Comparison of ENCODE assay signal across 22 mouse cellular contexts in the genomic region with DNA sequence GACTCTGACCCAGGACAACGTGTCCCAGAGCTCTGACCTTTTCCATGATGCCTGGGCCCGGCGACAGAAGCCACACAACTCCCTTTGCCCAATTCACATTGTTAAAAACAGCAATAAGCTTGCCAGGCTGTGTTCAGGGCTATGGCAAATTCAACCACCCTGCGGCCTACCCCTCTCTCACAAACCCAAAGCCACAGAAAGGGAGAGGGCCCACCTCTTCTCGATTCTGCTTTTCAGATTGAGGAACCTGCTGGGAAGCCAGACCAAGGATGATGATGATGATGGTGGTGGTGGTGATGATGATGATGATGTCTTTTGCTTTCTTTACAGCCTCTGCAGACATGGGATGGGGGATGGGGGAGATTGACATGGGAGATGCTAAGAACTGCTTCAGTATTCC. TPM values are rescaled to one million over a fixed set of nuclear protein-coding genes. Genes with fewer than 3 reads are reported as not detected.
A peak's percentile ranks its signal among the peaks of the same experiment; 100 is the strongest.
DNase-seq lines count a peak whose midpoint lies in the region; ATAC-seq lines count a peak whose summit lies in the region.
"Had no signal": no experiment of that assay in that cellular context is flagged by ENCODE, and none has a peak within 500 bp of the region (broad histone marks: within the 10 kb centered on the region; RNA-seq: fewer than 3 reads in every experiment).

No protein-coding gene starts in this region.

- no peaks in the 10 kb centered on the region for H3K36me3 ChIP-seq in forebrain, embryonic 16.5 days (ENCODE audit: control insufficient read depth, insufficient read depth)
- H3K36me3 ChIP-seq: embryonic facial prominence, embryonic 13.5 days; embryonic facial prominence, embryonic 15.5 days; forebrain, embryonic 10.5 days; forebrain, embryonic 12.5 days had no signal

- H3K4me2 ChIP-seq in forebrain, embryonic 16.5 days (ENCODE audit: low read length) = no peak overlapping the region
- H3K4me2 ChIP-seq: embryonic facial prominence, embryonic 13.5 days; embryonic facial prominence, embryonic 15.5 days; forebrain, embryonic 12.5 days had no signal

- peak; percentile 55 for ATAC-seq in granulocyte monocyte progenitor cell, adult 5-6 weeks (replicated peaks; ENCODE audit: poor library complexity, severe bottlenecking)
- peak; percentile 79 for ATAC-seq in megakaryocyte, adult 5-6 weeks (ENCODE audit: poor library complexity, severe bottlenecking)
- peak; percentile 72 for ATAC-seq in monocyte, adult 5-6 weeks (replicated peaks; ENCODE audit: insufficient number of reproducible peaks, low FRiP score, low TSS enrichment, poor library complexity, severe bottlenecking)
- no peak for ATAC-seq in forebrain, embryonic 16.5 days
- ATAC-seq: forebrain, embryonic 14.5 days; forebrain, postnatal 0 days had no signal

- H3K4me1 ChIP-seq in forebrain, embryonic 16.5 days (replicated peaks; ENCODE audit: control insufficient read depth, insufficient read depth, low read length) = peaks cover 11% of the 10 kb centered on the region

- no peak for DNase-seq in kidney, postnatal 4 days
- DNase-seq in frontal cortex, postnatal 14 days (ENCODE audit: low spot score in 2 of 2) = no peak
- DNase-seq: adrenal gland, adult 2 months; adrenal gland, postnatal 10 days; adrenal gland, postnatal 25 days; cerebellum, adult 11 months; cerebellum, adult 18-20 months; cerebellum, adult 8-10 months; cerebellum, postnatal 10 days; cerebellum, postnatal 25 days; embryo, embryonic 11 days; forebrain, postnatal 0 days had no signal

- 97% methylated on average over 5 of the region's 5 CpGs for whole genome bisulfite sequencing in forebrain, embryonic 16.5 days

- H3K27me3 ChIP-seq in forebrain, embryonic 16.5 days (replicated peaks; ENCODE audit: control insufficient read depth, insufficient read depth, low read length) = no peaks in the 10 kb centered on the region
- H3K27me3 ChIP-seq: embryonic facial prominence, embryonic 13.5 days; embryonic facial prominence, embryonic 15.5 days; forebrain, embryonic 12.5 days had no signal

- H3K4me3 ChIP-seq in forebrain, embryonic 16.5 days (replicated peaks; ENCODE audit: low read length) = no peak overlapping the region
- H3K4me3 ChIP-seq: embryonic facial prominence, embryonic 13.5 days; embryonic facial prominence, embryonic 15.5 days; erythroblast, embryonic 14.5 days; forebrain, embryonic 10.5 days; forebrain, embryonic 12.5 days had no signal

- H3K9ac ChIP-seq in forebrain, embryonic 16.5 days (replicated peaks; ENCODE audit: low read depth, low read length) = no peak overlapping the region
- H3K9ac ChIP-seq: embryonic facial prominence, embryonic 13.5 days; embryonic facial prominence, embryonic 15.5 days; forebrain, embryonic 12.5 days; forebrain, postnatal 0 days had no signal

- no peak overlapping the region for H3K27ac ChIP-seq in forebrain, embryonic 16.5 days (ENCODE audit: low read length)
- H3K27ac ChIP-seq: embryonic facial prominence, embryonic 13.5 days; embryonic facial prominence, embryonic 15.5 days; forebrain, embryonic 10.5 days; forebrain, embryonic 12.5 days had no signal

- H3K9me3 ChIP-seq in forebrain, embryonic 16.5 days (ENCODE audit: control insufficient read depth, low read length) = no peaks in the 10 kb centered on the region; the same call in 1 of the 2 replicates
- H3K9me3 ChIP-seq: embryonic facial prominence, embryonic 13.5 days; embryonic facial prominence, embryonic 15.5 days; forebrain, embryonic 10.5 days; forebrain, embryonic 12.5 days had no signal

RNA-seq across cellular contexts. Expression of a gene that starts 36.6 kb away (rescaled TPM):
- 263 and 340 TPM in 2 replicates for total RNA-seq in granulocyte monocyte progenitor cell, adult 5-6 weeks (2014; fragmentation: Nextera tagmentation)
- 64.3 and 71.5 TPM in 2 replicates for total RNA-seq in granulocyte monocyte progenitor cell, adult 5-6 weeks (2017)
- total RNA-seq in megakaryocyte, adult 5-6 weeks (2015) = 188 and 204 TPM in 2 replicates
- 121 and 157 TPM in 2 replicates for total RNA-seq in megakaryocyte, adult 5-6 weeks (2017)
- 60.2 to 126 TPM (median 89.9 TPM) in 3 replicates for total RNA-seq in monocyte, adult 5-6 weeks (2017)
- polyA plus RNA-seq in forebrain, embryonic 16.5 days (2015; fragmentation: Nextera tagmentation; extraction: Ambion mirVana) = 1.7 and 3.3 TPM in 2 replicates
